Mouse (Mus musculus) B cell, adult 2 months (primary cell): Measurements from ENCODE around the gene Rad51ap2.

ENCODE experiments used
- DNase-seq, 2 experiments: peaks; one replicate each; pipeline ENCODE4 v3.0.0; 2022

Rad51ap2 gene

GRCm38 (mm10) chr12:11455549-11456194 lies at the start of gene Rad51ap2:
TSS of gene Rad51ap2 (plus strand) at chr12:11456079.
- peak; percentile 30 to 42 for DNase-seq

- DNase-seq = no peak
Observed at GRCm38 (mm10) chr12:11407679-11408078, 48.2 kb upstream of the Rad51ap2 start.

- no peak for DNase-seq
Observed at GRCm38 (mm10) chr12:11418112-11418511, 37.8 kb upstream of the Rad51ap2 start.

- no peak for DNase-seq
Observed at GRCm38 (mm10) chr12:11427396-11427795, 28.5 kb upstream of the Rad51ap2 start.

- DNase-seq = no peak
Observed at GRCm38 (mm10) chr12:11433126-11433525, 22.8 kb upstream of the Rad51ap2 start.

- no peak for DNase-seq
Observed at GRCm38 (mm10) chr12:11433716-11434115, 22.2 kb upstream of the Rad51ap2 start.

- DNase-seq = no peak
Observed at GRCm38 (mm10) chr12:11434446-11434845, 21.4 kb upstream of the Rad51ap2 start.

GRCm38 (mm10) chr12:11435246-11436022 lies 20.4 kb upstream of the Rad51ap2 start:
- no peak for DNase-seq

GRCm38 (mm10) chr12:11436023-11436350 lies 19.9 kb upstream of the Rad51ap2 start:
- DNase-seq = no peak

GRCm38 (mm10) chr12:11436497-11437265 lies 19.2 kb upstream of the Rad51ap2 start, which contains the start of gene Vsnl1:
TSS of gene Vsnl1 (minus strand) at chr12:11436613.
- no peak for DNase-seq

- peak; percentile 20 for DNase-seq
Observed at GRCm38 (mm10) chr12:11437266-11437906, 18.5 kb upstream of the Rad51ap2 start.

- no peak for DNase-seq
Observed at GRCm38 (mm10) chr12:11437907-11438447, 17.9 kb upstream of the Rad51ap2 start.

GRCm38 (mm10) chr12:11454146-11454545 lies 1.7 kb upstream of the Rad51ap2 start:
- no peak for DNase-seq

- no peak for DNase-seq
Observed at GRCm38 (mm10) chr12:11456213-11456612, 334 bp downstream of the Rad51ap2 start.

GRCm38 (mm10) chr12:11456632-11457031 lies 753 bp downstream of the Rad51ap2 start:
- no peak for DNase-seq
